Mouse (Mus musculus) stomach, postnatal 0 days (tissue): ENCODE measurements at regions not wholly inside any gene's neighbourhood (a gene's known extent, or its start where the extent isn't known, plus 50 kb on each side); places are given as distances from the start of the nearest gene placed in this dataset.

Experiments
- CTCF ChIP-seq: IDR thresholded peaks from 2 replicates; pipeline ENCODE4 v1.5.1; 2016; ENCODE audit warnings: antibody characterized with exemption, low read depth, mild to moderate bottlenecking, moderate library complexity
- EP300 ChIP-seq: optimal IDR thresholded peaks from 2 replicates; pipeline ENCODE3; 2016; ENCODE audit warnings: antibody characterized with exemption

GRCm38 (mm10) chr3:37786792-37787191 is 62.5 kb upstream of the Gm5148 start:
- TF ChIP-seq CTCF (no peak), EP300 (no peak)
